Mouse (Mus musculus) bone marrow, adult 2 months (tissue): ENCODE data around the gene Marc1. TPM values are rescaled to one million over a fixed set of nuclear protein-coding genes. Genes with fewer than 3 reads are reported as not detected.
A peak's percentile ranks its signal among the peaks of the same experiment; 100 is the strongest.

Experiments used
- H3K27ac ChIP-seq: fragments of 200-500 bp; 2 replicates; pipeline ENCODE4 v1.5.1; 2012; ENCODE audit warnings: low read depth, mild to moderate bottlenecking, control low read depth, inconsistent platforms, low read length; ENCODE audit not compliant: control insufficient read depth, poor library complexity, insufficient read depth
- H3K4me1 ChIP-seq: fragments of 200-500 bp; 2 replicates; pipeline ENCODE4 v1.6.1; 2011; ENCODE audit warnings: low read length; ENCODE audit not compliant: control insufficient read depth, insufficient read depth
- H3K4me3 ChIP-seq: fragments of 200-500 bp; replicated peaks from 2 replicates; pipeline ENCODE3; 2011; ENCODE audit warnings: mild to moderate bottlenecking, low read depth, low read length, control low read depth; ENCODE audit not compliant: control insufficient read depth
- CTCF ChIP-seq: fragments of 200-500 bp; IDR thresholded peaks from 2 replicates; pipeline ENCODE4 v1.5.1; 2011; ENCODE audit warnings: low read length, control low read depth; ENCODE audit not compliant: control insufficient read depth, insufficient read depth
- POLR2A ChIP-seq: fragments of 200-500 bp; IDR thresholded peaks from 2 replicates; pipeline ENCODE4 v1.6.1; 2011; ENCODE audit warnings: low read depth, mild to moderate bottlenecking, control low read depth, low read length, borderline replicate concordance; ENCODE audit not compliant: control insufficient read depth
- whole genome bisulfite sequencing: fragments of 180-500 bp; shearing (Covaris S2); methylation state at CpG from one replicate; pipeline ENCODE4 v1.1.7; 2018; 5-methylcytosine and 5-hydroxymethylcytosine counted together
- polyA plus RNA-seq: library from polyadenylated mRNA; stranded (reverse); fragments of >200 nt; gene quantifications from 2 replicates; pipeline ENCODE4 v1.2.4, GENCODE M21; 2011; ENCODE audit warnings: low replicate concordance; ENCODE audit not compliant: missing spikeins, insufficient read depth, insufficient read length

Gene Marc1
- polyA plus RNA-seq, 1 experiment = 5.9 TPM

DNA sequence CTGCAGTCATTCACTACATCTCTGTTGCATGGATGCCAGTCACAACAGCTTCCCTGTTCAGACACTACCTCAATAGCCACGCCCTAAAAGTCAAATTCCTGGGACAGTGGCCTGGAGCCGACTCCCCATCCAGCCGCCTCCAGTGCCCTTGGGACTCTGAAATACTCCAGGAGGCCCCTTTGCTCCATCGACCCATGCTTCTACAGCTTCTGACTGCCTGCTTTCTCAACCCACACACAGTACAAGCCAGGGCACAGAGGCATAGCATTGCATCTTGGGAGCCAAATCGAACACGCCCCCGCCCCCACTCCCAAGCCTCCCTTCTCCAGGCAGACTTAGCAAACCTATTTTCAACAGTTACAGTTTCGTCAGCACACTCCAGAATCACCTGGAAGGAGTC, 18.8 kb upstream of the Marc1 start:
- Histone ChIP-seq H3K4me1 (no peaks in the 10 kb centered on the region), H3K27ac (no peak overlapping the region), H3K4me3 (no peak overlapping the region)
- WGBS = 89% methylated on average over 8 of the region's 8 CpGs
- TF ChIP-seq POLR2A (no peak), CTCF (no peak)

DNA sequence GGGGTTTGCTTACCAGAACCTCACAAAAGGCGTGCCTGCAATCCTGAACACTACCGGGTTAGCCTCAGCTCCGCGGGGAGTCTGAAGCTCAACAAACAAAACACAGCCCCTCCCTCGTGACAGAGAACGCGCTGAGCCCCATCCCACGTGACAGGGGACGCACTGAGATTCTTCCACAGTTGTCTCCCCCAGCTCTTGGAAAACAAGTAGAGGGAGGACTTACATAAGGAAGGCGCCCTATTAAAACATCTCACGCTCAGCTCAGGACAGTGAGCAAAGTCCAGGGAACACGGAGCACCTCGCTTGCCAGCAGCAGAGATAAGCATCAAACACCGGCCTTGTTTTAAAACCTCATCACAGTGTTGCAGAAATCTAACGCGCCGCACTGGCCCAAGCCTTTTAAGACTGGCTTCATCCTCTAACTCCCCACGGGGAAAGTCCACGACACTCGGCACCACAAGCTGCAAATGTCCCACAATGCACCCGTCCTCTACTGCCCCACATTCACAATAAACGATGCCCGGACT, 16.1 kb upstream of the Marc1 start:
- 86% methylated on average over 23 of the region's 23 CpGs for WGBS
- no peak for TF ChIP-seq POLR2A
- no peak for TF ChIP-seq CTCF
- no peaks in the 10 kb centered on the region; the same call in 1 of the 2 replicates for H3K4me1 ChIP-seq
- no peak overlapping the region for H3K4me3 ChIP-seq
- H3K27ac ChIP-seq = no peak overlapping the region

DNA sequence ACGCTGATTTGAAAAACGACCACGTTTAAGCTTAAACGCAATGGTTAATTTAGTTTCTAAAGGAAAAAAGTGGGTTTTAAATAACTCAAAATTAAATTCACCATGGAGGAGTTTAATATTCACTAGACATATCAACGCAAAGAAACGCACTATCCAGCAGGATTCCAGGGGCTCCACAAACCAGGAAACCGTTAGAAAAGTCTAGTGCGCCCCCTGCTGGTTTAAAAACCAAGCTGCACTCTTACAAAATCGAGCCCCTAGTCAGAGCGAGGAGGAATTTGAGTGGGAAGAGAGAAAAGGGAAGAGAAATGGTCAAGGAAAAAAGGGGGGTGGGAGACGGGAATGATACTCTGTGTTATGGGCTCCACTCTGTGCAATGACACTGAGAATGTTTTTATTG, 14.0 kb upstream of the Marc1 start:
- H3K4me3 ChIP-seq = no peak overlapping the region
- TF ChIP-seq POLR2A (no peak), CTCF (peak; percentile 35; the same call in 1 of the 2 replicates)
- WGBS = 28% methylated on average over 11 of the region's 11 CpGs
- no peaks in the 10 kb centered on the region; the same call in 1 of the 2 replicates for H3K4me1 ChIP-seq
- H3K27ac ChIP-seq = no peak overlapping the region

DNA sequence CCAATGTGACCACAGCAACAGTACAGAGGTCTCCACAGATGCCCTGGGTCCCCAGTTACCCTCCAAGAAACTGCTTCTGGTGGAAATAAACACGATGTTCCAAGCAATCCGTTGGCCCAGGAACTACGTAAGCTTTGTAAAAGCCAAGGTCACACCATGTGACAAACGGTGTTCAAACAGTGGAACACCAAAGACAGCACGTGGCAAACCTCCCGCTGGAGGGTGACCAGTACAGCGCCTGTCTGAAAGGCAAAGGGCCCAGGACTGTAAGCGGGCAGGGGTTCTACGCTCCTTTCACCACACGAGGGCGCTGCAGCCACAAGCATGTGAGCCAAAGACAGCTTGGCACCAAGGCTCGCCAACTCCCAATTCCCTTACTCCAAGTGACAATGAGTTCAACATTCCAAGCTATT, 13.3 kb upstream of the Marc1 start:
- Histone ChIP-seq H3K4me3 (no peak overlapping the region), H3K27ac (no peak overlapping the region), H3K4me1 (no peaks in the 10 kb centered on the region; the same call in 1 of the 2 replicates)
- TF ChIP-seq CTCF = peak; percentile 98
- TF ChIP-seq POLR2A = no peak
- WGBS = 5% methylated on average over 12 of the region's 12 CpGs

DNA sequence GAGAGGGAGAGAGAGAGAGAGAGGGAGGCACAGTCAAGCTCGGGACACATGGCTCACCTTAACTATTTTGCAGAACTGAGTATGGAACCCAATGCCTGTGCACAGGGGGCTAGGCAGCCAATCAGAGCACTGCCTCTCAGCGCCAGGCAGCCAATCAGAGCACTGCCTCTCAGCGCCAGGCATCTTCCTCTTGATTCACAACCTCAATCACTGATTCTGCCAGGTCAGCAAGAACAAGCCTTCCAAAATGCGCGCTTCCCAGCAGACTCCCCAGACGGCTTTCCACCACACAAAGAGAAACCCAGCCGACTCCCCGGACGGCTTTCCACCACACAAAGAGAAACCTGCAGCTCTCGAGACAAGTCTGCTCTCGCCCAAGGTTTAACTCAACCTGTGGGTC, 11.6 kb upstream of the Marc1 start:
- no peaks in the 10 kb centered on the region; the same call in 1 of the 2 replicates for H3K4me1 ChIP-seq
- WGBS = 87% methylated on average over 11 of the region's 11 CpGs
- H3K27ac ChIP-seq = no peak overlapping the region
- TF ChIP-seq POLR2A = no peak
- no peak for TF ChIP-seq CTCF
- no peak overlapping the region for H3K4me3 ChIP-seq

DNA sequence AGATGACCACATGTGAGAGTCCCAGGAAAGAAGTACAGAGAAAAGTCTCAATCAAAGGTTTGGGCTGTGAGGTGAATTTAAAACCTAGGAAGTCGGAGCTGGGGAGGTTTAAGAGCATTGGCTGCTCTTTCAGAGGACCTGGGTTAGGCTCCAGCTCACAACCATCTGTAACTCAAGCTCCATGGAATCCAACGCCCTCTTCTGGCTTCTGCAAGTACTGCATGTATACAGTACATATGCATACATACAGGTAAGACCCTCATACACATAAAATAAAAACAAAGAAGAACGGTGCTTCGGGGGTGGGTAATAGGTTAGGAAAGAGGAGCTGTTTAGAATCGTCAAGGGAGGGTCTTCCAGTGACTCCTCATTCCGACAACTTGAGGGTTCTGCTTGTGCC, 6.7 kb upstream of the Marc1 start:
- Histone ChIP-seq H3K27ac (no peak overlapping the region), H3K4me1 (no peaks in the 10 kb centered on the region), H3K4me3 (no peak overlapping the region)
- TF ChIP-seq POLR2A (no peak), CTCF (no peak)
- WGBS = 79% methylated on average over 6 of the region's 6 CpGs

DNA sequence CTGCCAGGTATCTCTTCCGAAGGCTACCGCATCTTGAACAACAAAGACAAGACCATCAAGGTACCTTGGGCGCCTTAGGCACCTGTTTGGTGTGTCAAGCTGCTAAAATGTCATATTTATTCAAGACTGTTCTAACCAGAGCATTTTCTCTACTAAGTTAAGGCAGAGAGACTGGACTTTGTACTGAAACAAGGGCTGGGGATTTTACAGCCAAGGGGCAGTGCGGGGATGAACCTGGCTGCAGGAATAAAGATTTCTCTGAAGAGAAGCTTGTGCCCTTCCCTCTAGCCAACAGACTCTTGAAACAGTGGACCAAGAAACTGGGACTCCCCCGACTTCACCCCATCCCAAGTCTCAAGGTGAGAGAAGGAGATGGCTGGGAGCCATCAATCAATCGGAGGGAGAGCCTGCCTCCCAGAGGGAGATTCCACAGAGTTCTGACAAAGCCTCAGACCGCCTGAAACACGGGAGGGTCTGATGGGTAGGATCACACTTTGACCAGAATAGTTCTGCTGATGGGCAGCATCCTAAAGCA, 670 bp upstream of the Marc1 start:
- Histone ChIP-seq H3K27ac (no peak overlapping the region), H3K4me1 (peaks cover 3% of the 10 kb centered on the region), H3K4me3 (no peak overlapping the region)
- WGBS = 82% methylated on average over 8 of the region's 8 CpGs
- no peak for TF ChIP-seq POLR2A
- no peak for TF ChIP-seq CTCF

DNA sequence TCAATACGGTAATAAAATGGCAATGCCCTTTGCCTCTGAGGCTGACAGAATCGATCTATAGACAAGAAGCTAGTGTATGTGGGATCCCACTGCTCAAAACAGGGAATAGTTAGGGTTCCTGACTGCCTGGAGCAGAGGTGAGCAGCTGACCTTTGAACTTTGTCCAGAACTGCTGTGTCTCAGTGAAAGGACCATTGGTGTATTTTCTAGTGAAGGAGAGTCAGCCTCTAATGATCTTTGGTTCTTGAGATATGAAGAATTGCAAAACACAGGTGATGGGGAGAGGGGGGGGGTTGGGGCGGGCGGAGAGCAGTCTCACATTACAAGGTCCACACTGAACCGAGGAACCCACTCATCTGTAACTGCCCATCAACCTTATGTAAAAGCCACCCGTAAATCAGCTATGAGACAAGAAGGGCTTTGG, 1.5 kb downstream of the Marc1 start:
- no peak for TF ChIP-seq CTCF
- TF ChIP-seq POLR2A = no peak
- Histone ChIP-seq H3K27ac (no peak overlapping the region), H3K4me1 (peaks cover 3% of the 10 kb centered on the region), H3K4me3 (no peak overlapping the region)
- WGBS = 67% methylated on average over 6 of the region's 6 CpGs

DNA sequence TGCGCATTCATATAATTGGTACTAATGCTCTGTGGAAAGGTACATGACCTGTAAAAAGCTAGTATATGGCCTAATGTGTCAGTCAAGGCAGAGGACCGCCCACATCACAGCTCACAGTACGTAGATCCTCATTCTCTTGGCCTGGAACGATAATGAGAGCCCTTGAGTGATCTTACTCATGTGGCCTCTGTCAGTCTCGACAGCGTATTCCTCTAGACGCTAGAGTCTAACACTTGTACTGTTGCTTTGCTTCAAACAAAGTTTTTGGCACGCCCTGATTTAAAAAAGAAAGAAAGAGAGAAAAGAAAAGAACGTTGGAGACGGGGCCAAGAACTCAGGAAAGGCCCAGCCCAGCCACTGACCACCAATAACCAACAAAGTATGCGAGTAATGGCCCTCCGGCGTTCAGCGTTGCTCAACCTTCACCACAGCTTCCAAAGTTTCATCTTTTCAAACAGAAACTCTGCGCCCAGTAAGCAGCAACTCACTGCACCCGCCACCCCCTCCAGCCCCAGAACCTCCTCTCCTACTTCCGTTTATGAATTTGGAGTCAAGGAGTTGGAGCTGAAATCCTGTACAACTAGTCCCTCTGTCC, 2.6 kb downstream of the Marc1 start:
- H3K4me3 ChIP-seq = no peak overlapping the region
- H3K4me1 ChIP-seq = peaks cover 3% of the 10 kb centered on the region
- WGBS = 49% methylated on average over 17 of the region's 17 CpGs
- TF ChIP-seq CTCF (no peak), POLR2A (no peak)
- H3K27ac ChIP-seq = peak overlapping the region; percentile 45; the same call in 1 of the 2 replicates
